Comparison of ENCODE assay signal across 8 mouse cellular contexts in the genomic region with DNA sequence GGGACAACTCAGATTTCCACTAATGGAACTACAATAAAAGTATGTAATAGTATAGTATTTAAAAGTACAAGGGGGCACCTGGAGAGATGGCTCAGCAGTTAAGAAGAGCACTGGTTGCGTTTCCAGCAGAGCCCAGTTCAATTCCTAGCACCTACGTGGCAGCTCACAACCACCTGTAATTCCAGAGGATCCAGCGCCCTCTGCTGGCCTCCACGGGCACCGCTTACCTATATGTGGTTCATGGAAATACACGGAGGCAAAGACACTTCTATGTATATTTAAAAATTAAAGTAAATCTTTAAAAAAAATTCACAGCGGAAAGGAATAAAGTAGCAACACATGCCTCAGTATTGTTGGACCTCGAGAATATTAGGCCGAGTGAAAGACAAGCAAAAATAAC. TPM values are rescaled to one million over a fixed set of nuclear protein-coding genes. Genes with fewer than 3 reads are reported as not detected.
DNase-seq lines count a peak whose midpoint lies in the region; ATAC-seq lines count a peak whose summit lies in the region.

No protein-coding gene starts in this region.

- no peaks in the 10 kb centered on the region for H3K27me3 ChIP-seq in liver, embryonic 11.5 days (replicated peaks; ENCODE audit: control insufficient read depth, insufficient read depth, low read length)

- H3K4me1 ChIP-seq in liver, embryonic 11.5 days (replicated peaks; ENCODE audit: control insufficient read depth, insufficient read depth, low read length): no peaks in the 10 kb centered on the region

- no peak overlapping the region for H3K4me3 ChIP-seq in liver, embryonic 11.5 days (ENCODE audit: low read depth, low read length)

- H3K36me3 ChIP-seq in liver, embryonic 11.5 days (ENCODE audit: control insufficient read depth, insufficient read depth, low read length): no peaks in the 10 kb centered on the region

- H3K4me2 ChIP-seq in liver, embryonic 11.5 days: no peak overlapping the region

- H3K27ac ChIP-seq in liver, embryonic 11.5 days (ENCODE audit: low read depth, low read length): no peak overlapping the region

- no peak for ATAC-seq in liver, embryonic 11.5 days (replicated peaks; ENCODE audit: low FRiP score)
- ATAC-seq in common myeloid progenitor, adult 5-6 weeks (replicated peaks; ENCODE audit: low read depth, poor library complexity, severe bottlenecking): peak; percentile 58; the same call in 1 of the 2 replicates

- DNase-seq in liver: peak; percentile 55
- no peak for DNase-seq in liver, embryonic 11.5 days (ENCODE audit: low spot score)
- peak; percentile 24 for DNase-seq in MEL-GATA-1-ER (ENCODE audit: extremely low read depth, low read depth)
- DNase-seq in naive thymus-derived CD4-positive, alpha-beta T cell, adult 2 months (ENCODE audit: low read depth): peak; percentile 11
- no peak for DNase-seq in heart, adult 11 months
- no peak for DNase-seq in cerebellum, adult 11-12 months
- DNase-seq in layer of hippocampus, adult 18-20 months (ENCODE audit: low spot score in 2 of 2): no peak

- no peaks in the 10 kb centered on the region for H3K9me3 ChIP-seq in liver, embryonic 11.5 days (ENCODE audit: control insufficient read depth, low read length)

- H3K9ac ChIP-seq in liver, embryonic 11.5 days (ENCODE audit: low read depth, low read length): no peak overlapping the region

- WGBS in liver, embryonic 11.5 days: 29% methylated on average over 9 of the region's 9 CpGs

RNA-seq across cellular contexts. Expression of gene Tat, which starts 12.7 kb away (rescaled TPM):
- polyA plus RNA-seq in liver, embryonic 11.5 days (2014; fragmentation: Nextera tagmentation; extraction: Ambion mirVana): 0.22 TPM in 1 of 2 replicates, not detected in the other
- total RNA-seq in common myeloid progenitor, adult 5-6 weeks (2017): not detected in 2 replicates
- total RNA-seq in layer of hippocampus, adult 18-20 months (2021): under 1 TPM; 0.12 to 0.15 TPM

RNA-seq across cellular contexts. Expression of gene Chst4, which starts 36.6 kb away (rescaled TPM):
- polyA plus RNA-seq in liver, embryonic 11.5 days (2014; fragmentation: Nextera tagmentation; extraction: Ambion mirVana): not detected in 2 replicates
- total RNA-seq in common myeloid progenitor, adult 5-6 weeks (2017): not detected in 2 replicates
- not detected for total RNA-seq in layer of hippocampus, adult 18-20 months (2021)

RNA-seq across cellular contexts. Expression of gene Marveld3, which starts 41.0 kb away (rescaled TPM):
- polyA plus RNA-seq in liver, embryonic 11.5 days (2014; fragmentation: Nextera tagmentation; extraction: Ambion mirVana): 0.15 and 0.17 TPM in 2 replicates
- total RNA-seq in common myeloid progenitor, adult 5-6 weeks (2017): not detected in 2 replicates
- under 1 TPM in 1 of 2 experiments, not detected in 1; 0.18 TPM for total RNA-seq in layer of hippocampus, adult 18-20 months (2021)

Comparison
In these comparisons a context has a peak if more than half of its experiments do, and no peak if none do; other contexts are left out.
1. DNase-seq: peak in liver (single experiment), MEL-GATA-1-ER (single experiment) and naive thymus-derived CD4-positive, alpha-beta T cell, adult 2 months (single experiment); none in liver, embryonic 11.5 days (single experiment), heart, adult 11 months (single experiment), cerebellum, adult 11-12 months (single experiment) and layer of hippocampus, adult 18-20 months (0 of 2).